Mouse (Mus musculus) CD4-positive, CD25-positive, alpha-beta regulatory T cell, adult 4 months (primary cell): ENCODE measurements around the gene Gm17482. TPM values are rescaled to one million over a fixed set of nuclear protein-coding genes. Genes with fewer than 3 reads are reported as not detected.

Source experiments
- ATAC-seq: one replicate; pipeline ENCODE4 v1.8.0; 2017
- polyA plus RNA-seq, 2 experiments: library from polyadenylated mRNA; unstranded; fragments of 100-300 nt; shearing (Covaris generic); gene quantifications; one replicate each; pipeline ENCODE4 v1.2.1; 2017

Gm17482 gene
- polyA plus RNA-seq, 2 experiments from 2014 or later = not detected

GRCm38 (mm10) chr6:115293877-115294276 is 66.7 kb downstream of the Gm17482 start:
- ATAC-seq = no peak

GRCm38 (mm10) chr6:115307134-115307533 is 80.0 kb downstream of the Gm17482 start:
- no peak for ATAC-seq

Other genes starting within 250 kb of the Gm17482 start
- 10 to 100 TPM; 32.4 to 33.0 TPM for gene Tamm41, start 189.5 kb upstream of the Gm17482 start, polyA plus RNA-seq
- gene Syn2, start 92.4 kb upstream of the Gm17482 start, polyA plus RNA-seq = not detected
- under 1 TPM in 1 of 2 experiments, not detected in 1; 0.20 TPM for gene Timp4, start 24.9 kb downstream of the Gm17482 start, polyA plus RNA-seq
- gene Pparg, start 133.6 kb downstream of the Gm17482 start, polyA plus RNA-seq = 1 to 10 TPM; 1.0 to 2.6 TPM